Mouse (Mus musculus) liver, postnatal 0 days (tissue): ENCODE data around the gene Poc1a.

Experiments
- CTCF ChIP-seq: sonication (generic); IDR thresholded peaks from 2 replicates; pipeline ENCODE4 v1.5.1; 2016; ENCODE audit warnings: antibody characterized with exemption, low read depth
- EP300 ChIP-seq: IDR thresholded peaks from 2 replicates; pipeline ENCODE4 v1.6.1; 2016; ENCODE audit warnings: antibody characterized with exemption, low read depth, mild to moderate bottlenecking

DNA sequence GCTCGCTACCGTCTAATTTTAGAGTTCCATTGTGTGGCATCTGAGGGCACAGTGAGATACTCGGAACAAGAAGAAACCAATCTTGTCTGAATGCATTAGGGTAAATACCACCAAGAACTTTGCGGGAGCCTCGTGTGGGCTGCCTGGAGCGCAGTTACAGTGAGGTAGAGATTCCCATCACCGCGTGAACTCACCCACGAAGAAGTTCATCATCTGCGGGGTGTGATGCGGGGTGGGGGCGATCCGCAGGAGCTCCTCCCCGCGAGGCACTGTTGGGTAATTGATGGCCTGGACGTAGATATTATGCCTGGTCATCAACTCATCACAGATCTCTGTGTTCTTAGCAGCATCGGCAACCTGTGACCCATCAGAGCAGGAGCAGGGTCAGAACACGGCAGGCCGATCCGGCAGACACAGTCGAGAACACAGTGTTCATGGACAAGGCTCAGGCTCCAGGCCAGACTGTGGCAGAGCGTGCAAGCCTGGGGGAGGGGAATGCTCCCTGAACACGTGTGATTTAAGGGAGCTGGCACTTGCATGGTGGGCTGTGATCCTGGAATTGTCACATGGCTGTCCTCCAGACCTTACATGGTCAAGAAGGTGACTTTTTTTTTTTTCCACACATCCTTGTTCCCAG is 45.5 kb upstream of the Poc1a start:
- TF ChIP-seq CTCF (no peak), EP300 (no peak)
